Mouse (Mus musculus): ENCODE measurements around the gene Ptbp1. TPM values are rescaled to one million over a fixed set of nuclear protein-coding genes. Genes with fewer than 3 reads are reported as not detected.
A peak's percentile ranks its signal among the peaks of the same experiment; 100 is the strongest.

The Ptbp1 gene
- 46.1 and 67.9 TPM in 2 replicates for polyA plus RNA-seq (2012)

- H3K4me1 ChIP-seq (ENCODE audit: control insufficient read depth): peaks cover 75% of the 10 kb centered on the region
Observed at GRCm38 (mm10) chr10:79853860-79854795, at the start of gene Ptbp1. TSS of gene Ptbp1 (plus strand) at chr10:79854427.

GRCm38 (mm10) chr10:79805636-79806035, 48.6 kb upstream of the Ptbp1 start:
- no peaks in the 10 kb centered on the region; the same call in 1 of the 2 replicates for H3K27me3 ChIP-seq (ENCODE audit: control insufficient read depth)
- H3K4me3 ChIP-seq (replicated peaks): no peak overlapping the region
- TF ChIP-seq GATA1 (IDR thresholded peaks at IDR 0.05; ENCODE audit: low read length): no peak
- no peak for TF ChIP-seq TAL1 (IDR thresholded peaks at IDR 0.05; ENCODE audit: low read length)
- peaks cover 37% of the 10 kb centered on the region for H3K4me1 ChIP-seq (ENCODE audit: control insufficient read depth)
- H3K36me3 ChIP-seq (ENCODE audit: control insufficient read depth): no peaks in the 10 kb centered on the region
- no peaks in the 10 kb centered on the region for H3K9me3 ChIP-seq (ENCODE audit: control insufficient read depth, low read length)

More at GRCm38 (mm10) chr10:79853860-79854795, at the start of gene Ptbp1:
- Histone ChIP-seq H3K4me3 (replicated peaks) (peak within 1 kb of the TSS; percentile 82), H3K9me3 (ENCODE audit: control insufficient read depth, low read length) (no peaks in the 10 kb centered on the region), H3K27me3 (ENCODE audit: control insufficient read depth) (no peaks in the 10 kb centered on the region), H3K36me3 (ENCODE audit: control insufficient read depth) (peaks cover 34% of the 10 kb centered on the region)
- TF ChIP-seq TAL1 (IDR thresholded peaks at IDR 0.05; ENCODE audit: low read length) (no peak), GATA1 (IDR thresholded peaks at IDR 0.05; ENCODE audit: low read length) (no peak)

GRCm38 (mm10) chr10:79806331-79806730, 47.9 kb upstream of the Ptbp1 start:
- H3K27me3 ChIP-seq (ENCODE audit: control insufficient read depth): no peaks in the 10 kb centered on the region; the same call in 1 of the 2 replicates
- no peaks in the 10 kb centered on the region for H3K9me3 ChIP-seq (ENCODE audit: control insufficient read depth, low read length)
- no peak overlapping the region for H3K4me3 ChIP-seq (replicated peaks)
- TF ChIP-seq GATA1 (IDR thresholded peaks at IDR 0.05; ENCODE audit: low read length) (no peak), TAL1 (IDR thresholded peaks at IDR 0.05; ENCODE audit: low read length) (no peak)
- H3K4me1 ChIP-seq (ENCODE audit: control insufficient read depth): peaks cover 37% of the 10 kb centered on the region
- H3K36me3 ChIP-seq (ENCODE audit: control insufficient read depth): no peaks in the 10 kb centered on the region

- no peaks in the 10 kb centered on the region; the same call in 1 of the 2 replicates for H3K27me3 ChIP-seq (ENCODE audit: control insufficient read depth)
- no peak overlapping the region for H3K4me3 ChIP-seq (replicated peaks)
- H3K36me3 ChIP-seq (ENCODE audit: control insufficient read depth): no peaks in the 10 kb centered on the region
- no peaks in the 10 kb centered on the region for H3K9me3 ChIP-seq (ENCODE audit: control insufficient read depth, low read length)
- TF ChIP-seq GATA1 (IDR thresholded peaks at IDR 0.05; ENCODE audit: low read length) (no peak), TAL1 (IDR thresholded peaks at IDR 0.05; ENCODE audit: low read length) (no peak)
- H3K4me1 ChIP-seq (ENCODE audit: control insufficient read depth): peaks cover 37% of the 10 kb centered on the region
Observed at GRCm38 (mm10) chr10:79806972-79807371, 47.3 kb upstream of the Ptbp1 start.

- no peak overlapping the region for H3K4me3 ChIP-seq (replicated peaks)
- H3K4me1 ChIP-seq (ENCODE audit: control insufficient read depth): peaks cover 30% of the 10 kb centered on the region
- no peaks in the 10 kb centered on the region for H3K9me3 ChIP-seq (ENCODE audit: control insufficient read depth, low read length)
- H3K36me3 ChIP-seq (ENCODE audit: control insufficient read depth): no peaks in the 10 kb centered on the region
- TF ChIP-seq GATA1 (IDR thresholded peaks at IDR 0.05; ENCODE audit: low read length) (no peak), TAL1 (IDR thresholded peaks at IDR 0.05; ENCODE audit: low read length) (no peak)
- no peaks in the 10 kb centered on the region; the same call in 1 of the 2 replicates for H3K27me3 ChIP-seq (ENCODE audit: control insufficient read depth)
Observed at GRCm38 (mm10) chr10:79807826-79808225, 46.4 kb upstream of the Ptbp1 start.

GRCm38 (mm10) chr10:79808728-79809127, 45.5 kb upstream of the Ptbp1 start:
- no peaks in the 10 kb centered on the region for H3K36me3 ChIP-seq (ENCODE audit: control insufficient read depth)
- H3K27me3 ChIP-seq (ENCODE audit: control insufficient read depth): no peaks in the 10 kb centered on the region; the same call in 1 of the 2 replicates
- H3K4me3 ChIP-seq (replicated peaks): no peak overlapping the region
- H3K4me1 ChIP-seq (ENCODE audit: control insufficient read depth): peaks cover 29% of the 10 kb centered on the region
- TF ChIP-seq GATA1 (IDR thresholded peaks at IDR 0.05; ENCODE audit: low read length): no peak
- H3K9me3 ChIP-seq (ENCODE audit: control insufficient read depth, low read length): no peaks in the 10 kb centered on the region

- Histone ChIP-seq H3K4me3 (replicated peaks) (no peak overlapping the region), H3K36me3 (ENCODE audit: control insufficient read depth) (no peaks in the 10 kb centered on the region), H3K4me1 (ENCODE audit: control insufficient read depth) (peaks cover 16% of the 10 kb centered on the region), H3K27me3 (ENCODE audit: control insufficient read depth) (no peaks in the 10 kb centered on the region), H3K9me3 (ENCODE audit: control insufficient read depth, low read length) (no peaks in the 10 kb centered on the region)
- TF ChIP-seq TAL1 (IDR thresholded peaks at IDR 0.05; ENCODE audit: low read length) (no peak), GATA1 (IDR thresholded peaks at IDR 0.05; ENCODE audit: low read length) (no peak)
Observed at GRCm38 (mm10) chr10:79811736-79812637, 42.2 kb upstream of the Ptbp1 start.

GRCm38 (mm10) chr10:79814271-79814842, 39.9 kb upstream of the Ptbp1 start:
- peaks cover 8% of the 10 kb centered on the region for H3K4me1 ChIP-seq (ENCODE audit: control insufficient read depth)
- no peaks in the 10 kb centered on the region for H3K9me3 ChIP-seq (ENCODE audit: control insufficient read depth, low read length)
- TF ChIP-seq TAL1 (IDR thresholded peaks at IDR 0.05; ENCODE audit: low read length) (no peak), GATA1 (IDR thresholded peaks at IDR 0.05; ENCODE audit: low read length) (no peak)
- no peaks in the 10 kb centered on the region for H3K27me3 ChIP-seq (ENCODE audit: control insufficient read depth)
- H3K4me3 ChIP-seq (replicated peaks): no peak overlapping the region
- H3K36me3 ChIP-seq (ENCODE audit: control insufficient read depth): no peaks in the 10 kb centered on the region

Data from erythroblast, embryonic 14.5 days (primary cell).